Mouse (Mus musculus) midbrain, postnatal 0 days (tissue): Measurements from ENCODE around the gene Kif1a. TPM values are rescaled to one million over a fixed set of nuclear protein-coding genes. Genes with fewer than 3 reads are reported as not detected.

Experiments
- ATAC-seq: fragments of 200-750 bp; cut with Nextera tagmentation; 2 replicates; pipeline ENCODE4 v1.8.0; 2017; ENCODE audit warnings: moderate number of reproducible peaks, mild to moderate bottlenecking, moderate TSS enrichment, moderate library complexity; ENCODE audit not compliant: low FRiP score
- DNase-seq: peaks from one replicate; pipeline ENCODE4 v3.0.0-alpha.2; 2015; ENCODE audit warnings: low spot score
- H3K27ac ChIP-seq: fragments of 300-500 bp; sonication (generic); 2 replicates; pipeline ENCODE4 v1.5.1; 2014; ENCODE audit warnings: low read depth, mild to moderate bottlenecking, low read length, mixed read lengths
- H3K27me3 ChIP-seq: fragments of 300-500 bp; sonication (generic); 2 replicates; pipeline ENCODE4 v1.6.1; 2014; ENCODE audit warnings: low read length, control low read depth, mixed read lengths; ENCODE audit not compliant: insufficient read depth
- H3K36me3 ChIP-seq: fragments of 300-500 bp; sonication (generic); 2 replicates; pipeline ENCODE4 v1.6.1; 2014; ENCODE audit warnings: low read length, control low read depth, mixed read lengths; ENCODE audit not compliant: insufficient read depth
- H3K4me1 ChIP-seq: fragments of 300-500 bp; sonication (generic); 2 replicates; pipeline ENCODE4 v1.6.1; 2014; ENCODE audit warnings: mild to moderate bottlenecking, control low read depth, antibody characterized with exemption, low read length, mixed read lengths; ENCODE audit not compliant: insufficient read depth
- H3K4me2 ChIP-seq: fragments of 300-500 bp; sonication (generic); 2 replicates; pipeline ENCODE4 v1.6.1; 2014; ENCODE audit warnings: low read depth, mild to moderate bottlenecking, low read length, mixed read lengths; ENCODE audit not compliant: poor library complexity, severe bottlenecking
- H3K4me3 ChIP-seq: fragments of 300-500 bp; sonication (generic); 2 replicates; pipeline ENCODE4 v1.5.1; 2014; ENCODE audit warnings: low read depth, mild to moderate bottlenecking, low read length, moderate library complexity
- H3K9ac ChIP-seq: fragments of 300-500 bp; sonication (generic); replicated peaks from 2 replicates; pipeline ENCODE4 v1.6.1; 2014; ENCODE audit warnings: mild to moderate bottlenecking, low read length, moderate library complexity, mixed read lengths; ENCODE audit not compliant: poor library complexity, severe bottlenecking
- H3K9me3 ChIP-seq: fragments of 300-500 bp; sonication (generic); 2 replicates; pipeline ENCODE4 v1.6.1; 2016; ENCODE audit warnings: low read length, control low read depth
- CTCF ChIP-seq: IDR thresholded peaks from 2 replicates; pipeline ENCODE4 v1.5.1; 2016; ENCODE audit warnings: antibody characterized with exemption, mild to moderate bottlenecking
- WGBS: fragments of 180-500 bp; shearing (Covaris S2); extraction: QIAGEN DNeasy Blood & Tissue Kit; methylation state at CpG from one replicate; pipeline ENCODE4 v1.1.7; 2014; 5-methylcytosine and 5-hydroxymethylcytosine counted together
- polyA plus RNA-seq: library from polyadenylated mRNA; unstranded; fragments of >200 nt; fragmentation: Nextera tagmentation; extraction: Ambion mirVana; gene quantifications from 2 replicates; pipeline ENCODE4 v1.2.1, GENCODE M21; 2015
- total RNA-seq: library from RNA; depleted of rRNA; stranded (reverse); fragments of >200 nt; gene quantifications from 2 replicates; pipeline ENCODE4 v1.2.3, GENCODE M21; 2014

Kif1a gene
- total and polyA plus RNA-seq, 2 experiments from 2014 or later, result 677 to 716 TPM

DNA sequence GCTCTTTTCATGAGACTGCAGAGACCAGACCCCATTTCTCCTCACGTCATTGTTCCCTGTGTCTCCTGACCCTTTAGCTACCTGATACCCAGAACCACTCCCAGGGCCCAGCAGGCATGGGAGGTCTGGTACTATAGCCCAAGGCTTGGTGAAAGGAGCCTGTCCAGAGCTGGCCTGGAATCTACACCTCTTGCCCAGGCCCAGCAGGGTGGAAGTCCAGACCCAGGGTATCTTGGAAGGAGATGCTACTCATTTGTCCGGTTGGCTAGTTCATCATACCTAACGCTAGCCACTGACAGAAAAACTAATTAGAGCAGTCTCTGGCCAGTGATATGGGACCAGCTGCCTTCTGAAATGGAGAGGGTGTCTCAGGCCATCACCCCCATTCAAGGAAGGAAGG lies 51.7 kb downstream of the Kif1a start:
- Histone ChIP-seq H3K27me3 (no peaks in the 10 kb centered on the region), H3K9ac (no peak overlapping the region), H3K9me3 (no peaks in the 10 kb centered on the region), H3K36me3 (peaks cover 93% of the 10 kb centered on the region), H3K4me3 (no peak overlapping the region), H3K4me1 (no peaks in the 10 kb centered on the region), H3K4me2 (no peak overlapping the region), H3K27ac (no peak overlapping the region)
- WGBS, result 91% methylated on average over 3 of the region's 3 CpGs
- no peak for TF ChIP-seq CTCF
- ATAC-seq, result no peak
- no peak for DNase-seq

DNA sequence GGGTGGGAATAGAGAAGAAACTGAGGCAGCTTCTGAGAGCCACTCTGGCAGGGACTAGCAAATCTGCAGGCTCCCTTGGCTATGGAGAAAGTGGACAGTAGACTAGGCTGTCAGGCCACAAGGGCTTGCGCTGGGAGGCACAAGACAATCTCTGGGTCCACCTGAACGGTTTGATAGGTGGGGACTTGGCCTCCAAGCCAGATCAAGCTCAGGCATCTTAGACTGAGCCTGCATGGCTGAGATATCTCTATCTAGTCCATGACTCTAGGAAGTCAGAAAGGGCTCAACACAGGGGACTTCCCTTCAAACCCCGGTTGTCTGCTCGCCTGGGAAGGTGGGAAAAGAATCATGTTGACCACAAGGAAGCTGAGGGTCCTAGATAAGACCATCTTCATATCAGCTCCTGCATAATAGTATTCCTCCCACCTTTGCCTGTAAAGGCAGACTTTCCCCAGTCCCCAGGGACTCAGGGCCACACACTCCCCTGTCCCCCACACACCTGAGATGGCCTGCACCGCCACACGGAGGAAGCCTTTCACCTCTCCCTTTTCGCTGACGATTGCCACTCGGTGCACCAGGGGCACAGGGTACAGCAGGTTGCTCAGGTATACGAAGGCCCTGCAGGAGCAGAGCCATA lies 55.5 kb downstream of the Kif1a start:
- DNase-seq (no peak), ATAC-seq (no peak)
- Histone ChIP-seq H3K36me3 (peaks cover 93% of the 10 kb centered on the region), H3K4me2 (no peak overlapping the region), H3K4me3 (no peak overlapping the region), H3K9me3 (no peaks in the 10 kb centered on the region), H3K27ac (no peak overlapping the region), H3K4me1 (no peaks in the 10 kb centered on the region), H3K9ac (no peak overlapping the region), H3K27me3 (no peaks in the 10 kb centered on the region)
- WGBS, result 93% methylated on average over 10 of the region's 10 CpGs
- TF ChIP-seq CTCF, result no peak

DNA sequence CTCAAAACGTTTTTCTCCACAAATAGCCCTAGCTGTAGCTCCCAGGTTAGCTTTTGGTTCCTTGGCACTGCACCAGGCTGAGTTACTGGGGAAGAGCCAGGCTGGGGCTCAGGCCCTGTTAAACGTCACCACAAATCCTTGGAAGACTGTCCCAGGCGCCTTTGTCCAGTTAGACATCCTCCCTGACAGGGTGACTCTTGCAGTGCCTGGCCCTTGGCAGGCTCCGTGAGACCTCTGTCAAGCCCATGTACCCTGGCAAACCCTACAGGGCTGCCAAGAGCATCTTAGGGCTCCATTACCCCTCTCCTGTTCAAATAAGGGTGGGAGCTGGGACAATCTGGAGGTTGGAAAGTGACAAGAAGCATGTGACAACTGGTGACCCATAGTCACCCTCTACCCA lies 65.8 kb downstream of the Kif1a start:
- DNase-seq, result peak; percentile 43
- ATAC-seq, result no peak

DNA sequence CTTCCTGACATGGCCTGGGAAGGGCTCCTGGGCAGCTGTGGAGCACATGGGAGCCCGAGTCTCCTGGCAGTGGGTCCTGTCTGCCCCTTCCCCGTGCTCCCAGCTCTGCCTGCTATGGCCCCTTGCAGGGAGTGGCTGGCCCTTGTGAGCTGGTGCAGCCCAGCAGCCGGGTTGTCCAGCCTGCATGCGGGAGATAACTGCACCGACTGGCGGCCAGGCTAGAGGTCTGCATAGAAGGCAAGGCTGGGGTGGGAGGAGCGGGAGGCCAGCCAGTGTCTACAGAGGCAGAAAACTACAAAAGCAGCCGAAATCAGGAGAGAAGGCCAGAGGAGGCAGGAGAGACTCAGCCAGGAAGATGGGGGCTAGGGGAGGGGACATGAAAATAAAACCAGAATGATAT lies 67.8 kb downstream of the Kif1a start:
- no peaks in the 10 kb centered on the region for H3K9me3 ChIP-seq
- H3K4me1 ChIP-seq, result no peaks in the 10 kb centered on the region
- TF ChIP-seq CTCF, result no peak
- H3K4me3 ChIP-seq, result no peak overlapping the region
- WGBS, result 53% methylated on average over 8 of the region's 8 CpGs
- no peak overlapping the region for H3K9ac ChIP-seq
- H3K27me3 ChIP-seq, result no peaks in the 10 kb centered on the region
- no peak for DNase-seq
- no peak for ATAC-seq
- no peak overlapping the region for H3K4me2 ChIP-seq
- H3K36me3 ChIP-seq, result peaks cover 83% of the 10 kb centered on the region
- no peak overlapping the region for H3K27ac ChIP-seq

More for the DNA sequence above, 65.8 kb downstream of the Kif1a start:
- WGBS, result 83% methylated on average over 4 of the region's 4 CpGs
- TF ChIP-seq CTCF, result no peak
- Histone ChIP-seq H3K27ac (no peak overlapping the region), H3K9ac (no peak overlapping the region), H3K4me1 (no peaks in the 10 kb centered on the region), H3K36me3 (peaks cover 94% of the 10 kb centered on the region), H3K4me2 (no peak overlapping the region), H3K4me3 (no peak overlapping the region), H3K27me3 (no peaks in the 10 kb centered on the region), H3K9me3 (no peaks in the 10 kb centered on the region)

DNA sequence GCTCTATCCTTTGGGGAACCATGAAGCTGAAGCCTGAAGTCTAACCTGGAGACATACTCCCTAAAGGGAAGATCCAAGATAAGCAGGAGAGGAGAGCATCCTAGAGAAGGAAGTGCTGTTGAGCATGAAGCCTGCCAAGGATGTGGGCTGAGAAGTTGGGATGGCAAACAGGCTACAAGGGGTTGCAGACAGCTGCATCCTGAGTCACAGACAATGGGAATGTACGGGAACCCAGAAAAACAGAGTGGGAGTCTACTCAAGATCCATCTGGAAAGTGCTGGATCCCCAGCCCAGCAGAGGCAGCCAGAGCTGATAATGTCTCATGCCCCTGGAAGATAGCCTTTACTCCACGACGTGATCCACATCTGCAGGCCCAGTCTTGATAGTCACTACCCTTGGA lies 70.6 kb downstream of the Kif1a start:
- peaks cover 78% of the 10 kb centered on the region for H3K36me3 ChIP-seq
- TF ChIP-seq CTCF, result no peak
- no peaks in the 10 kb centered on the region for H3K27me3 ChIP-seq
- H3K9me3 ChIP-seq, result no peaks in the 10 kb centered on the region
- no peaks in the 10 kb centered on the region for H3K4me1 ChIP-seq
- no peak overlapping the region for H3K4me3 ChIP-seq
- 90% methylated on average over 3 of the region's 3 CpGs for WGBS
- ATAC-seq, result no peak
- DNase-seq, result no peak
- no peak overlapping the region for H3K9ac ChIP-seq
- H3K4me2 ChIP-seq, result no peak overlapping the region
- H3K27ac ChIP-seq, result no peak overlapping the region

DNA sequence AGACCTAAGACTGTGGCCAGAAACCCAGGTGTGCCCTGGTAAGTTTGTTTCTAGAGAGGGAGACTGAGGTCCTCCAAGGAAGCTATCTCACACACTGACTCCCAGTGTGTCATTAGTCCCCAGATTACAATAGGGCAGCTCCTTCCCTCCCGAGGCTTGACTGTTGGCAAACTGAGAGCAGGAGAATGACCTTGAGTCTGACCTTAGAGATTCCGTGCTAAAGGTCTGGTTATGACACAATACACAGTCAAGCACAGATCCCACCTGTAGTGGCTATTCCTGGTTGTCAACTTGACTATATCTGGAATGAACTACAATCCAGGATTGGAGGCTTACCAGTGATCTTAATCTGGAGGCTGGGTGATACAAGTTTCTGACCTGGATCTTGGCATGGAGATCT lies 71.7 kb downstream of the Kif1a start:
- Histone ChIP-seq H3K4me2 (no peak overlapping the region), H3K4me1 (no peaks in the 10 kb centered on the region), H3K27ac (no peak overlapping the region), H3K36me3 (peaks cover 78% of the 10 kb centered on the region), H3K27me3 (no peaks in the 10 kb centered on the region), H3K4me3 (no peak overlapping the region), H3K9me3 (no peaks in the 10 kb centered on the region), H3K9ac (no peak overlapping the region)
- WGBS, result 76% methylated on average over 2 of the region's 2 CpGs
- DNase-seq, result no peak
- no peak for ATAC-seq
- TF ChIP-seq CTCF, result no peak
